In the genomic region with DNA sequence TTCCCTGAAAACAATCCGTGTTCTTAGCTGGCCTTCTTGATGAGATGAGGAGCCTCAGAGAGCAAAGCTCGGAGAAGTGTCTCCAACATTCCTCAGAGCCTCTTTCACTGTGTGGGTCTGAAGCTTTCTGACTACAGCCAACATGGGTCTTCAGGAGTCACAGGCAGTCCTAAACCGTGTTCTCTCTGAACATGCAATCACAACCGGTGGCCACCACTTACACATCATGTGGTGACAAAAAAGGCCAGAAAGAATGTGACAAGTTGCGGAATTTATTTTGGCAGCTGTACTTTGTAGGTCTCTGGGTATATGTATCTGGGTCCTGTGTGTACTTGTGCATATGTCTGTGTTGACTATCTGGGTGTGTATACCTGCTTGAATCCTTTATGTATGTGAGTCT, we compare ENCODE assay signal across 11 mouse cellular contexts.
"Had no signal": no experiment of that assay in that cellular context is flagged by ENCODE, and none has a peak within 500 bp of the region (broad histone marks: within the 10 kb centered on the region; RNA-seq: fewer than 3 reads in every experiment).

No protein-coding gene starts in this region.

- H3K9me3 ChIP-seq: limb, embryonic 12.5 days; liver, embryonic 13.5 days; lung, embryonic 15.5 days; midbrain, embryonic 12.5 days; stomach, embryonic 15.5 days had no signal

- H3K36me3 ChIP-seq: liver, embryonic 13.5 days; lung, embryonic 15.5 days; midbrain, embryonic 12.5 days; stomach, embryonic 15.5 days had no signal

- H3K27ac ChIP-seq: layer of hippocampus, adult 2 months; limb, embryonic 12.5 days; liver, embryonic 13.5 days; lung, embryonic 15.5 days; midbrain, embryonic 12.5 days; stomach, embryonic 15.5 days had no signal

- H3K4me1 ChIP-seq: limb, embryonic 12.5 days; lung, embryonic 15.5 days; midbrain, embryonic 12.5 days; stomach, embryonic 15.5 days had no signal

- H3K4me3 ChIP-seq: layer of hippocampus, adult 2 months; limb, embryonic 12.5 days; liver, embryonic 13.5 days; lung, embryonic 15.5 days; midbrain, embryonic 12.5 days; stomach, embryonic 15.5 days had no signal

- H3K4me2 ChIP-seq: limb, embryonic 12.5 days; liver, embryonic 13.5 days; lung, embryonic 15.5 days; midbrain, embryonic 12.5 days; stomach, embryonic 15.5 days had no signal

- H3K9ac ChIP-seq: limb, embryonic 12.5 days; liver, embryonic 13.5 days; liver, postnatal 0 days; lung, embryonic 15.5 days; stomach, embryonic 15.5 days had no signal

- DNase-seq: kidney, postnatal 4 days; liver; liver, embryonic 13.5 days; liver, postnatal 0 days; right cerebral cortex, postnatal 14 days; thymus, postnatal 36 days had no signal

- ATAC-seq: liver, postnatal 0 days had no signal

- H3K27me3 ChIP-seq: limb, embryonic 12.5 days; liver, embryonic 13.5 days; lung, embryonic 15.5 days; midbrain, embryonic 12.5 days; stomach, embryonic 15.5 days had no signal
